Mouse (Mus musculus) neutrophil, adult 83 days (primary cell): Measurements from ENCODE around the gene Ndufs1. TPM values are rescaled to one million over a fixed set of nuclear protein-coding genes. Genes with fewer than 3 reads are reported as not detected.

Source experiments
- total RNA-seq, 2 experiments: library from RNA; stranded (reverse); gene quantifications; one replicate each; pipeline ENCODE4 v1.2.4; 2023

Ndufs1 gene
- total RNA-seq: 10 to 100 TPM; 59.0 to 62.1 TPM

GRCm38 (mm10) chr1:63176604-63177421, at the start of gene Ndufs1, which contains the start of gene Eef1b2:
TSS of gene Ndufs1 (minus strand) at chr1:63176833.
TSS of gene Eef1b2 (plus strand) at chr1:63176825.

GRCm38 (mm10) chr1:63214271-63214558, 37.6 kb upstream of the Ndufs1 start, which contains the start of gene Gpr1:
TSS of gene Gpr1 (minus strand) at chr1:63214543.

GRCm38 (mm10) chr1:63114136-63114781, 62.4 kb downstream of the Ndufs1 start, which contains the start of gene Ino80d:
TSS of gene Ino80d (minus strand) at chr1:63114667.

Other genes with a start within 250 kb of the Ndufs1 start
- 10 to 100 TPM; 56.7 to 57.9 TPM for gene Ino80d, start 62.2 kb downstream of the Ndufs1 start, total RNA-seq
- 100 to 1,000 TPM; 428 to 453 TPM for gene Eef1b2, start within 50 bp of the Ndufs1 start, total RNA-seq
- gene Gpr1, start 37.7 kb upstream of the Ndufs1 start, total RNA-seq: not detected
- gene Zdbf2, start 96.4 kb upstream of the Ndufs1 start, total RNA-seq: not detected